Mouse (Mus musculus) left cerebral cortex, adult 6 months (tissue): ENCODE measurements around the gene Olfr39. TPM values are rescaled to one million over a fixed set of nuclear protein-coding genes. Genes with fewer than 3 reads are reported as not detected.

Experiments used
- long read RNA-seq, 2 experiments: library from polyadenylated mRNA; unstranded; transcript quantifications; one replicate each; pipeline ENCODE4 v2.0.0; 2019 to 2020
- polyA plus RNA-seq: library from polyadenylated mRNA; unstranded; fragments of <200 nt; fragmentation: Nextera tagmentation; gene quantifications from 2 replicates; pipeline ENCODE4 v1.2.3, GENCODE M21; 2021

The Olfr39 gene
- polyA plus RNA-seq = not detected in 2 replicates
- long read RNA-seq, experiment 1 = 0 reads
- long read RNA-seq, experiment 2 = 0 reads

DNA sequence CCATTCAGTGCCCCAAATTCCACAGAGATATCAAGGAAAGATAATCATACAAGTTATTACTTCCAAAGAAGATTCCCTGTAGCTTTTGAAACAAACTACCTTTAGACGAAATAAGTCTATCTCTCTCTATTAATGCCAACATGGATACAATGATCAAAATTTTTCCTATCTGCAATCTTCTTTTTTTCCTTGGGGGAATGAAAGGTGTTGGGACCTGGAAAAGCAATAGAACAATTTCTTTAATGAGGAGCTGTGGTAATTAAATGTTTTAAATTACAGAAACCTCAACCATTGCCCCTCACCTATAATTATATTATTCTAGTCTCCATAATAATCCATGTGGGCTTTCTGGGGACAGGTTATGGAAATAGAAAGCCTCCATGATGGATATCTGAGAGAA lies at the start of gene Olfr39:
Gene Olfr39, plus strand, starts transcription at position 301 of the 400 bp plus-strand sequence.

GRCm38 (mm10) chr9:20236819-20237218 lies 45.3 kb upstream of the Olfr39 start, which contains the start of gene Olfr872:
Olfr872 (plus strand) TSS chr9:20237119.

DNA sequence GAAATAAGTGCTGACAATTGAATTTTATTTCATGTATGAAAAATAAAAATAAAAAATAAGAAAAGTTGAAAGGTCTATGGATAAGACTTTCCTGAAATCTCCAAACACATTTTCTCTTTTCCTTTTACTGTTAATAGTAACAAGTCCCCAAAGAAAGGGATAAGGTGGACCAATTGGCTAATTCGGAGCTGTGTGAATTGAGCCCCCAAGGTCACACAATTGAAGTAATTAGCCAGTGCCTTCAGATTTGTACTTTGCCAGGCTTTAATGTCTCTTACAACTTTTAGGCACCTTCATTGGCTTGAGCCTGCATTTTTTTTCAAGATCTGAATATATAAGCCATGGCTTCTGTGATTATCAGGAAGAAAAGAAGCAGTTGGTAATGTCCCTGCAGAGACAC lies 16.1 kb downstream of the Olfr39 start, which contains the start of gene Olfr873:
Gene Olfr873, plus strand, starts transcription at position 301 of the 400 bp plus-strand sequence.

GRCm38 (mm10) chr9:20335994-20336393 lies 53.8 kb downstream of the Olfr39 start, which contains the start of gene Olfr18:
Olfr18 (minus strand) TSS chr9:20336094.

Other genes with a start within 250 kb of the Olfr39 start
- not detected in 2 replicates for gene Olfr867, start 224.8 kb upstream of the Olfr39 start, polyA plus RNA-seq
- not detected in 2 replicates for gene Olfr868, start 183.7 kb upstream of the Olfr39 start, polyA plus RNA-seq
- not detected in 2 replicates for gene Olfr869, start 153.3 kb upstream of the Olfr39 start, polyA plus RNA-seq
- gene Olfr870, start 108.3 kb upstream of the Olfr39 start, polyA plus RNA-seq = not detected in 2 replicates
- not detected in 2 replicates for gene Olfr871, start 70.1 kb upstream of the Olfr39 start, polyA plus RNA-seq
- gene Olfr872, start 45.2 kb upstream of the Olfr39 start, polyA plus RNA-seq = not detected in 2 replicates
- gene Olfr873, start 16.2 kb downstream of the Olfr39 start, polyA plus RNA-seq = not detected in 2 replicates
- gene Olfr18, start 53.7 kb downstream of the Olfr39 start, polyA plus RNA-seq = 0.06 and 0.18 TPM in 2 replicates
- 48.4 and 55.7 TPM in 2 replicates for gene Zfp560, start 102.8 kb downstream of the Olfr39 start, polyA plus RNA-seq
- 6.8 and 8.5 TPM in 2 replicates for gene Zfp26, start 177.8 kb downstream of the Olfr39 start, polyA plus RNA-seq
- 12.2 and 14.0 TPM in 2 replicates for gene Zfp426, start 210.4 kb downstream of the Olfr39 start, polyA plus RNA-seq
- 26.1 and 28.8 TPM in 2 replicates for gene Zfp266, start 239.1 kb downstream of the Olfr39 start, polyA plus RNA-seq